Mouse (Mus musculus) retina, adult 2 months (tissue): ENCODE data around the gene Itga2b.
A peak's percentile ranks its signal among the peaks of the same experiment; 100 is the strongest.

Experiments
- DNase-seq: peaks from one replicate; pipeline ENCODE4 v3.0.0-alpha.2; 2012; ENCODE audit warnings: low read depth, low spot score

The Itga2b gene

GRCm38 (mm10) chr11:102469648-102470357, at the start of gene Itga2b:
Itga2b (minus strand) TSS chr11:102470122.
- no peak for DNase-seq

GRCm38 (mm10) chr11:102514793-102515424, 45.0 kb upstream of the Itga2b start:
- no peak for DNase-seq

- no peak for DNase-seq
Measured at GRCm38 (mm10) chr11:102510226-102510625, 40.3 kb upstream of the Itga2b start.

GRCm38 (mm10) chr11:102496732-102497131, 26.8 kb upstream of the Itga2b start:
- no peak for DNase-seq

GRCm38 (mm10) chr11:102496206-102496605, 26.3 kb upstream of the Itga2b start:
- no peak for DNase-seq

GRCm38 (mm10) chr11:102495742-102496141, 25.8 kb upstream of the Itga2b start:
- DNase-seq, result no peak

- no peak for DNase-seq
Measured at GRCm38 (mm10) chr11:102495114-102495513, 25.2 kb upstream of the Itga2b start.

GRCm38 (mm10) chr11:102494063-102494650, 24.2 kb upstream of the Itga2b start:
- DNase-seq, result no peak

- DNase-seq, result no peak
Measured at GRCm38 (mm10) chr11:102493241-102493640, 23.3 kb upstream of the Itga2b start.

- DNase-seq, result no peak
Measured at GRCm38 (mm10) chr11:102487901-102488300, 18.0 kb upstream of the Itga2b start.

GRCm38 (mm10) chr11:102486733-102487386, 16.9 kb upstream of the Itga2b start:
- DNase-seq, result peak; percentile 26

- no peak for DNase-seq
Measured at GRCm38 (mm10) chr11:102481779-102482178, 11.9 kb upstream of the Itga2b start.

GRCm38 (mm10) chr11:102480897-102481296, 11.0 kb upstream of the Itga2b start:
- no peak for DNase-seq

- DNase-seq, result no peak
Measured at GRCm38 (mm10) chr11:102480111-102480510, 10.2 kb upstream of the Itga2b start.

GRCm38 (mm10) chr11:102479581-102479980, 9.7 kb upstream of the Itga2b start:
- no peak for DNase-seq

GRCm38 (mm10) chr11:102478671-102479070, 8.7 kb upstream of the Itga2b start:
- no peak for DNase-seq

GRCm38 (mm10) chr11:102475027-102475426, 5.1 kb upstream of the Itga2b start:
- no peak for DNase-seq

- DNase-seq, result peak; percentile 56
Measured at GRCm38 (mm10) chr11:102467041-102467631, 2.8 kb downstream of the Itga2b start.

GRCm38 (mm10) chr11:102465713-102466436, 4.0 kb downstream of the Itga2b start:
- no peak for DNase-seq

- DNase-seq, result no peak
Measured at GRCm38 (mm10) chr11:102464901-102465300, 5.0 kb downstream of the Itga2b start.

- DNase-seq, result no peak
Measured at GRCm38 (mm10) chr11:102461764-102462163, 8.2 kb downstream of the Itga2b start.
